Mouse (Mus musculus): ENCODE results near the gene Hgfac.

DNA sequence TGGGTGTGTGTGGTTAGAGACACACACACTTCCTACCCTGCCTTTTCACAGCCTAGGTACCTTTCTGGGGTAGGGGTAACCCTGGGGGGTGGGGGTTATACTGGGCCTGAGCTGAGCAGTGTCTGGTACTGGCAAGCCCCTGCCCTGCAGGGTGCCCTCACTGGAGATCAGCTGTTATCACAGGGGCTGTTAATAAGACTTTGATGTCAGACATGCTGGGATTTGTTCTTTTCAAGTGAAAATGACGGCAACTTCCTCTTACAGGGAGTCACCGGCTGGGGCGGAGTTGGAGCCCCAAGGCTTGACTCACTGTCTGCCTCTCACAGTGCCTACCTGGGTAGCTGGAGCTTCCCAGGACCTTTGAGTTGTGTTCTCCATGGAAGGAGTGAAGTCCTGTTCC lies 42.6 kb upstream of the Hgfac start:
- TF ChIP-seq POLR2A (IDR thresholded peaks at IDR 0.05; ENCODE audit: insufficient read depth, low read length) = no peak
- no peak for TF ChIP-seq CTCF (IDR thresholded peaks at IDR 0.05; ENCODE audit: low read depth, low read length)
- TF ChIP-seq EP300 (IDR thresholded peaks at IDR 0.05; ENCODE audit: insufficient read depth, low read depth, low read length) = peak; percentile 10; the same call in 1 of the 2 replicates

All from ES-Bruce4 (cell line).